Mouse (Mus musculus): Measurements from ENCODE around the gene Ddx49.

GRCm38 (mm10) chr8:70257456-70257855 is 44.8 kb downstream of the Ddx49 start:
- TF ChIP-seq CTCF (IDR thresholded peaks at IDR 0.05; ENCODE audit: control insufficient read depth, insufficient read depth, insufficient read length) (no peak), CEBPB (IDR thresholded peaks at IDR 0.05; ENCODE audit: low read depth) (no peak), USF1 (IDR thresholded peaks at IDR 0.05; ENCODE audit: low read depth) (no peak), MYOG (IDR thresholded peaks at IDR 0.05; ENCODE audit: control insufficient read depth, extremely low read depth, insufficient read length) (no peak), MYOD1 (IDR thresholded peaks at IDR 0.05; ENCODE audit: control insufficient read depth, insufficient read length, low read depth) (no peak), MAX (IDR thresholded peaks at IDR 0.05) (no peak)

Measured in C2C12 (cell line).